Mouse (Mus musculus) right cerebral cortex, postnatal 36 days (tissue): Measurements from ENCODE around the gene Sod1.

Source experiments
- DNase-seq, 2 experiments: peaks; one replicate each; pipeline ENCODE4 v3.0.0; 2022; ENCODE audit warnings: low spot score in 2 of 2, mixed read lengths in 1 of 2

The Sod1 gene

GRCm38 (mm10) chr16:90258950-90259349 is 38.4 kb downstream of the Sod1 start:
- DNase-seq: no peak

- DNase-seq: no peak
Observed at GRCm38 (mm10) chr16:90259623-90260022, 39.1 kb downstream of the Sod1 start.

GRCm38 (mm10) chr16:90260097-90260496 is 39.5 kb downstream of the Sod1 start:
- DNase-seq: no peak

GRCm38 (mm10) chr16:90261791-90262190 is 41.2 kb downstream of the Sod1 start:
- no peak for DNase-seq

- no peak for DNase-seq
Observed at GRCm38 (mm10) chr16:90264021-90264420, 43.5 kb downstream of the Sod1 start.

GRCm38 (mm10) chr16:90265106-90265505 is 44.6 kb downstream of the Sod1 start:
- no peak for DNase-seq

GRCm38 (mm10) chr16:90266581-90266980 is 46.0 kb downstream of the Sod1 start:
- DNase-seq: no peak

- no peak for DNase-seq
Observed at GRCm38 (mm10) chr16:90275521-90275920, 55.0 kb downstream of the Sod1 start.
